ENCODE assay signal across 12 mouse cellular contexts in genomic region chr1:128615459-128615806, GRCm38 (mm10). TPM values are rescaled to one million over a fixed set of nuclear protein-coding genes. Genes with fewer than 3 reads are reported as not detected.
DNase-seq lines count a peak whose midpoint lies in the region; ATAC-seq and TF ChIP-seq lines count a peak whose summit lies in the region.
"Had no signal": no experiment of that assay in that cellular context is flagged by ENCODE, and none has a peak within 500 bp of the region (broad histone marks: within the 10 kb centered on the region; RNA-seq: fewer than 3 reads in every experiment).

No protein-coding gene starts in this region.

- peak overlapping the region; percentile 53 for H3K27ac ChIP-seq in thymus, adult 2 months (ENCODE audit: control insufficient read depth, insufficient read depth, low read length)
- peak overlapping the region; percentile 88 for H3K27ac ChIP-seq in liver, postnatal 0 days (ENCODE audit: low read depth)
- H3K27ac ChIP-seq: embryonic facial prominence, embryonic 12.5 days had no signal

- no peak overlapping the region for H3K4me3 ChIP-seq in thymus, adult 2 months (ENCODE audit: control insufficient read depth, insufficient read depth, low read length)
- no peak overlapping the region for H3K4me3 ChIP-seq in liver, postnatal 0 days (ENCODE audit: low read depth, low read length)
- H3K4me3 ChIP-seq: embryonic facial prominence, embryonic 12.5 days had no signal

- no peaks in the 10 kb centered on the region for H3K9me3 ChIP-seq in liver, postnatal 0 days (ENCODE audit: low read length)
- H3K9me3 ChIP-seq: embryonic facial prominence, embryonic 12.5 days had no signal

- no peak for TF ChIP-seq EP300 in liver, postnatal 0 days (IDR thresholded peaks at IDR 0.05; ENCODE audit: low read depth)

- H3K36me3 ChIP-seq in thymus, adult 2 months (ENCODE audit: control insufficient read depth, insufficient read depth, low read length), result no peaks in the 10 kb centered on the region
- H3K36me3 ChIP-seq in liver, postnatal 0 days (replicated peaks; ENCODE audit: insufficient read depth, low read length), result no peaks in the 10 kb centered on the region
- no peaks in the 10 kb centered on the region for H3K36me3 ChIP-seq in splenic B cell, adult 2 months (ENCODE audit: control insufficient read depth, insufficient read depth, low read length, poor library complexity, severe bottlenecking)
- H3K36me3 ChIP-seq: embryonic facial prominence, embryonic 12.5 days had no signal

- WGBS in thymus, adult 2 months, result 12% methylated on average over 2 of the region's 2 CpGs
- WGBS in liver, postnatal 0 days (ENCODE audit: insufficient replicate concordance), result 31% methylated on average over 2 of the region's 2 CpGs

- TF ChIP-seq CTCF in thymus, adult 2 months (IDR thresholded peaks at IDR 0.05; ENCODE audit: borderline replicate concordance, control insufficient read depth, extremely low read depth, insufficient read depth, low read length, poor library complexity), result no peak
- no peak for TF ChIP-seq CTCF in liver, postnatal 0 days (IDR thresholded peaks at IDR 0.05; ENCODE audit: low read depth)

- H3K4me2 ChIP-seq in liver, postnatal 0 days (ENCODE audit: low read depth, low read length), result peak overlapping the region; percentile 30
- H3K4me2 ChIP-seq: embryonic facial prominence, embryonic 12.5 days had no signal

- peak; percentile 6 for DNase-seq in kidney, postnatal 36 days
- DNase-seq in kidney, postnatal 25 days, result no peak
- no peak for DNase-seq in thymus, adult 2 months
- no peak for DNase-seq in thymus, postnatal 25 days
- no peak for DNase-seq in liver, postnatal 0 days
- peak; percentile 62 for DNase-seq in splenic B cell, adult 2 months (ENCODE audit: low read depth, low spot score)
- DNase-seq in adrenal gland, adult 8-10 months, result no peak
- DNase-seq in gastrocnemius, postnatal 10 days, result no peak
- DNase-seq: cerebellum, adult 2 months; gastrocnemius, postnatal 36 days had no signal

- H3K4me1 ChIP-seq in thymus, adult 2 months (replicated peaks; ENCODE audit: control insufficient read depth, insufficient read depth, low read length), result peaks cover 35% of the 10 kb centered on the region
- H3K4me1 ChIP-seq in liver, postnatal 0 days (ENCODE audit: insufficient read depth), result peaks cover 27% of the 10 kb centered on the region

- ATAC-seq in liver, postnatal 0 days, result peak; percentile 42
- ATAC-seq: forebrain, embryonic 14.5 days had no signal

- TF ChIP-seq POLR2A in thymus, adult 2 months (IDR thresholded peaks at IDR 0.05; ENCODE audit: control insufficient read depth, extremely low read depth, insufficient read depth, low read length, poor library complexity), result no peak

- H3K9ac ChIP-seq in liver, postnatal 0 days (replicated peaks), result no peak overlapping the region
- H3K9ac ChIP-seq: embryonic facial prominence, embryonic 12.5 days had no signal

- H3K27me3 ChIP-seq in thymus, adult 2 months (ENCODE audit: control insufficient read depth, insufficient read depth, low read length), result no peaks in the 10 kb centered on the region
- no peaks in the 10 kb centered on the region for H3K27me3 ChIP-seq in liver, postnatal 0 days (ENCODE audit: insufficient read depth, low read length)
- no peaks in the 10 kb centered on the region for H3K27me3 ChIP-seq in splenic B cell, adult 2 months (ENCODE audit: control insufficient read depth, insufficient read depth, low read length, poor library complexity, severe bottlenecking)
- H3K27me3 ChIP-seq: embryonic facial prominence, embryonic 12.5 days had no signal

RNA-seq across cellular contexts. Expression of gene Cxcr4, which starts 23.3 kb away (rescaled TPM):
- 1,143 and 1,279 TPM in 2 replicates for polyA plus RNA-seq in thymus, adult 2 months (2012; rRNA removed)
- 4.3 and 5.5 TPM in 2 replicates for polyA plus RNA-seq in liver, postnatal 0 days (2015; fragmentation: Nextera tagmentation; extraction: Ambion mirVana)
- total RNA-seq in adrenal gland, adult 8-10 months (2022), result 10 to 100 TPM; 14.8 to 66.9 (median 40.0) TPM
- 10 to 100 TPM; 17.9 to 23.7 TPM for total RNA-seq in gastrocnemius, postnatal 10 days (2021)

Comparison
In these comparisons a context has a peak if more than half of its experiments do, and no peak if none do; other contexts are left out.
1. DNase-seq: peak in kidney, postnatal 36 days (2 of 2) and splenic B cell, adult 2 months (single experiment); none in kidney, postnatal 25 days (0 of 2), thymus, adult 2 months (single experiment), thymus, postnatal 25 days (single experiment), liver, postnatal 0 days (single experiment), adrenal gland, adult 8-10 months (single experiment) and gastrocnemius, postnatal 10 days (single experiment).